Mouse (Mus musculus) heart, embryonic 11.5 days (tissue): Measurements from ENCODE around the gene Tcf7l1. TPM values are rescaled to one million over a fixed set of nuclear protein-coding genes. Genes with fewer than 3 reads are reported as not detected.
A peak's percentile ranks its signal among the peaks of the same experiment; 100 is the strongest.

Source experiments
- ATAC-seq: fragments of 200-750 bp; cut with Nextera tagmentation; replicated peaks from 2 replicates; pipeline ENCODE4 v1.8.0; 2017; ENCODE audit warnings: moderate library complexity; ENCODE audit not compliant: insufficient number of reproducible peaks, low FRiP score, low TSS enrichment
- H3K27ac ChIP-seq: fragments of 300-500 bp; sonication (generic); 2 replicates; pipeline ENCODE4 v1.5.1; 2014; ENCODE audit warnings: mild to moderate bottlenecking, low read depth, low read length
- H3K27me3 ChIP-seq: fragments of 300-500 bp; sonication (generic); 2 replicates; pipeline ENCODE4 v1.6.1; 2014; ENCODE audit warnings: mild to moderate bottlenecking, low read length, mixed read lengths; ENCODE audit not compliant: control insufficient read depth, insufficient read depth
- H3K36me3 ChIP-seq: fragments of 300-500 bp; sonication (generic); 2 replicates; pipeline ENCODE4 v1.6.1; 2014; ENCODE audit warnings: mild to moderate bottlenecking, low read length, moderate library complexity, mixed read lengths; ENCODE audit not compliant: control insufficient read depth, insufficient read depth
- H3K4me1 ChIP-seq: fragments of 300-500 bp; sonication (generic); 2 replicates; pipeline ENCODE4 v1.6.1; 2014; ENCODE audit warnings: low read length; ENCODE audit not compliant: control insufficient read depth, insufficient read depth
- H3K4me2 ChIP-seq: fragments of 300-500 bp; sonication (generic); 2 replicates; pipeline ENCODE4 v1.6.1; 2014; ENCODE audit warnings: mild to moderate bottlenecking, moderate library complexity
- H3K4me3 ChIP-seq: fragments of 300-500 bp; sonication (generic); 2 replicates; pipeline ENCODE4 v1.5.1; 2014; ENCODE audit warnings: low read depth, low read length
- H3K9ac ChIP-seq: fragments of 300-500 bp; sonication (generic); 2 replicates; pipeline ENCODE4 v1.6.1; 2014; ENCODE audit warnings: mild to moderate bottlenecking, low read depth, low read length, moderate library complexity
- H3K9me3 ChIP-seq: fragments of 300-500 bp; sonication (generic); replicated peaks from 2 replicates; pipeline ENCODE4 v1.6.1; 2016; ENCODE audit warnings: low read length; ENCODE audit not compliant: control insufficient read depth
- WGBS: fragments of 180-500 bp; shearing (Covaris S2); extraction: QIAGEN DNeasy Blood & Tissue Kit; methylation state at CpG from one replicate; pipeline ENCODE4 v1.1.7; 2014; ENCODE audit not compliant: insufficient replicate concordance; 5-methylcytosine and 5-hydroxymethylcytosine counted together
- polyA plus RNA-seq: library from polyadenylated mRNA; unstranded; fragments of >200 nt; fragmentation: Nextera tagmentation; extraction: Ambion mirVana; gene quantifications from 2 replicates; pipeline ENCODE4 v1.2.1, GENCODE M21; 2014

Gene Tcf7l1
- polyA plus RNA-seq, 1 experiment from 2014 or later = 15.7 TPM

GRCm38 (mm10) chr6:72694047-72694790 is 94.8 kb downstream of the Tcf7l1 start:
- ATAC-seq = no peak
- H3K9ac ChIP-seq = no peak overlapping the region
- H3K27ac ChIP-seq = peak overlapping the region; percentile 50
- no peak overlapping the region for H3K4me3 ChIP-seq
- H3K27me3 ChIP-seq = no peaks in the 10 kb centered on the region
- H3K36me3 ChIP-seq = no peaks in the 10 kb centered on the region
- peak overlapping the region; percentile 22 for H3K4me2 ChIP-seq
- WGBS = 19% methylated on average over 5 of the region's 5 CpGs
- peaks cover 69% of the 10 kb centered on the region for H3K4me1 ChIP-seq
- H3K9me3 ChIP-seq = no peaks in the 10 kb centered on the region

DNA sequence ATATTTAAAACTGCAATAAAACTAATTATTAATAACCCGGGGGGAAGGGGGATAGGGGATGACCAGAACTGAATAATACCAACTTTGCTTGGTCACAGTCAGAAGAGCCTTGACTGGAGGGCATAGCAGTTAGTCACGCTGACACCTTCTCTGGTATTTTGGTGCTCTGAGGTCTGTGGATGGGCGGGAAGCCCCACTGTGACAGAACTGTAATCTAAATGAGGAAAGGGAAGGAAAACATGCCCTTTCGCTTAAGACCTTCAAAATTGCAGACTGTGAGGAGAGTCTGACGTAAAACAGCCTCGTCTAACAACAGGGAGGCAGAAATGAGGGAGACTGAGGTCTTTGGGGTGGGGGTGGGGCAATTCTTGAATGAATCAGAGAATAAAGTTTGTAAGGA is 96.6 kb downstream of the Tcf7l1 start:
- H3K4me3 ChIP-seq = no peak overlapping the region
- H3K4me2 ChIP-seq = no peak overlapping the region
- no peaks in the 10 kb centered on the region for H3K27me3 ChIP-seq
- 56% methylated on average over 6 of the region's 6 CpGs for WGBS
- H3K9me3 ChIP-seq = no peaks in the 10 kb centered on the region
- no peaks in the 10 kb centered on the region for H3K36me3 ChIP-seq
- peaks cover 69% of the 10 kb centered on the region for H3K4me1 ChIP-seq
- no peak for ATAC-seq
- H3K9ac ChIP-seq = no peak overlapping the region
- no peak overlapping the region for H3K27ac ChIP-seq

DNA sequence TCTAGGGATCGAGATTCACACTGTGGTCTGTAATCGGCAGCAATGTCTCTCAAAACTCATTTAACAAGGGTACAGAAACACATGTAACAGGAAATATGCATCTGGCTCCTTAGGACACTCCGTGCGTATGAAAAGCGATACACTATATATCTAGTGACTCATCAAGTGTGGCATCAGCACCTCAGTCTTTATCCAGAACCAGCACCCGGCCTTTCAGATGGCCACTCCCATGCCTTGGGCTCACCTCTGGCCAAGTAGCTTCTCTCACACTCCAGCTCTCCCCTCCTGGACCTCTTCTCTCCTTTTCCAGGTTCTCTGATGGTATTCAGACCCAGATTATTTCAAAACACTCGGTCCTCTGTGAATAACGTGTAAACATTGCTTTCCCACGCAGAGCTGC is 97.5 kb downstream of the Tcf7l1 start:
- H3K4me1 ChIP-seq = peaks cover 60% of the 10 kb centered on the region
- H3K9ac ChIP-seq = no peak overlapping the region
- no peaks in the 10 kb centered on the region for H3K36me3 ChIP-seq
- H3K4me3 ChIP-seq = no peak overlapping the region
- H3K27ac ChIP-seq = no peak overlapping the region
- no peak for ATAC-seq
- no peak overlapping the region for H3K4me2 ChIP-seq
- 80% methylated on average over 9 of the region's 9 CpGs for WGBS
- H3K27me3 ChIP-seq = no peaks in the 10 kb centered on the region
- no peaks in the 10 kb centered on the region for H3K9me3 ChIP-seq

DNA sequence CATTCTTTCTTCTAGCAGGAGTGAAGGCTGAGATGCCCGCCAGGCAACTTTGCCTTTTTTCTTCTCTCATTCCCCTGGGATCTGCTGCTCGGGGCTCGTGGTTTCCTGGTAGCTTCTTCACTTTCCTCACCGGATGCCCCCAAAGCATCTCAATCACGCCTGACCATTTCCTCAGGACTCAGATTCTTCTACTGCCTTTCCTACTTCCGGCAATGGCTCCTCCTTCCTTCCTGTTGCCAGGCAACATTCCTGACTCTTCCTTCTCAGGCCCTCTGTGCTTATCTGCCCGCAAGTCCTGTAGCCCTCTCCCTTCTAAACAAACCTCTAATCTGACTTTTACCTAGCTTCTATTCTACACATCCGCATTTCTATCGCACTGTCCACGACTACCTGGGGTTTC is 98.5 kb downstream of the Tcf7l1 start:
- Histone ChIP-seq H3K4me3 (no peak overlapping the region), H3K27ac (peak overlapping the region; percentile 12; the same call in 1 of the 2 replicates), H3K9ac (no peak overlapping the region), H3K4me1 (peaks cover 52% of the 10 kb centered on the region), H3K9me3 (no peaks in the 10 kb centered on the region), H3K27me3 (no peaks in the 10 kb centered on the region), H3K4me2 (peak overlapping the region; percentile 11), H3K36me3 (no peaks in the 10 kb centered on the region)
- ATAC-seq = no peak
- 38% methylated on average over 10 of the region's 10 CpGs for whole genome bisulfite sequencing

GRCm38 (mm10) chr6:72690001-72690400 is 99.1 kb downstream of the Tcf7l1 start:
- H3K9me3 ChIP-seq = no peaks in the 10 kb centered on the region
- H3K4me1 ChIP-seq = peaks cover 50% of the 10 kb centered on the region
- no peak overlapping the region for H3K4me2 ChIP-seq
- H3K9ac ChIP-seq = no peak overlapping the region
- H3K27me3 ChIP-seq = no peaks in the 10 kb centered on the region
- ATAC-seq = no peak
- no peaks in the 10 kb centered on the region for H3K36me3 ChIP-seq
- 67% methylated on average over 8 of the region's 8 CpGs for WGBS
- H3K27ac ChIP-seq = no peak overlapping the region
- no peak overlapping the region for H3K4me3 ChIP-seq

DNA sequence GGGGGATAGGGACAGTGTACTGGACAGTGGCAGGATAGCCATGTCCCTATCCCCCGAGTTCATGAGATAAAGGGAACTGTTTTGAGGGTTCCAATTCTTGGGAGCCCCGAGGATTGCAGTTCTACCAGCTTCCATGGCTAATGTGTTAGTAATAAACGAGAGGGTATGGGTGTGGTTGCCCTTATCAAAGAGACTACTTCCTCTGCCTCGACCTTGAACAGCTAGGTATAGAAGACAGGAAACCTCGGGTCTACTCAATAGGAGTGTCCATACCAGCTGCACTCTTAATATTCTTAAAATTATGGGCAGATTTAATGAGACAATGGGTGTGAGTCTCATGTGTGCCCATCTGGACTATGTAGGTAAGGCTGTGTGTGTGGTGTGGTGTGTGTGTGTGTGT is 100.0 kb downstream of the Tcf7l1 start:
- Histone ChIP-seq H3K4me2 (no peak overlapping the region), H3K27ac (no peak overlapping the region), H3K4me1 (peaks cover 49% of the 10 kb centered on the region), H3K36me3 (no peaks in the 10 kb centered on the region), H3K9me3 (no peaks in the 10 kb centered on the region), H3K27me3 (no peaks in the 10 kb centered on the region), H3K9ac (no peak overlapping the region), H3K4me3 (no peak overlapping the region)
- WGBS = 57% methylated on average over 5 of the region's 5 CpGs
- ATAC-seq = no peak

DNA sequence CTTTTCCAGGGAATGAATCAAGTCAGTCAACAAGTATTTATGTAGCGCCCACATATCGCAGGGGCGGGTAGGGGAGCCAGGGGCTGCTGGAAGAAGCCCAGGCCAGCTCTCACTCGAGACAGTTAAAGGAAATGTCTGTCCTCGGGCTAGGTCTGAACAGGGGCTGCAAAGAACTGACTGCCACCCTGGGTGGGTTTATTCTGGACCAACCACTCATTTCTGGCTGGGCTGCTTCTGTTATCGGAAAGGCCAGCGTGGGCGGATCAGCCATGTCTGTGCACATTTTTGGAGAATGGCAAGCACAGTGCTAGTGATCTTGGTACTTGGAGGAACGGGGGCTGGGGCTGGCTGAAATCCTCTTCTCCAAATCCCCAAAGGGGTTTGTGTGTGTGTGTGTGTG is 103.9 kb downstream of the Tcf7l1 start:
- Histone ChIP-seq H3K36me3 (no peaks in the 10 kb centered on the region; the same call in 1 of the 2 replicates), H3K4me3 (no peak overlapping the region), H3K4me1 (peaks cover 33% of the 10 kb centered on the region), H3K27me3 (no peaks in the 10 kb centered on the region), H3K27ac (peak overlapping the region; percentile 68), H3K9ac (no peak overlapping the region), H3K9me3 (no peaks in the 10 kb centered on the region), H3K4me2 (peak overlapping the region; percentile 35)
- ATAC-seq = no peak; the same call in 1 of the 2 replicates
- 26% methylated on average over 9 of the region's 9 CpGs for WGBS

DNA sequence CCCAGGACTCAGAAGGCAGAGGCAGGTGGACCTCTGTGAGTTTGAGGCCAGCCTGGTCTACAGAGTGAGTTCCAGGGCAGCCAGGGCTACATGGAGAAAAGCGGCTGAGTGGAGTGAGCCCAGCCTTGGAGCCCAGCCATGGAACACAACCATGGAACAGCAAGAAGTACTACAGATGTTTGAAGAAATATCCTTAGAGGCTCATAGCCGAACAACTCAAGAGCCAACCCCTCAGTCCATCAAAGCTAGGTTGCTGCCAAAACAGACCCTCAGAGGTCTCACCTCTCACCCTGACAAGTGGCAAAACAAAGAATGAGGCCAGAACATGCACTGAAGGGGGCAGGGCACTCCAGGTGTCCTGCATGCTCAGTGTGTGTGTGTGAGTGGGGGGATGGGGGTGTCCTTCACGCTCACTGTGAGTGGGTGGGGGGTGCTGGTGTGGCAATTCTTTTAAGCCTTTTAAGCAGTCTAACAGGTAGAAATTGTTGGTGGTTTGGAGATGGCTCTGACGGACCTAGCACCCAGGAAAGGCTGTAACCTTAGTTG is 104.7 kb downstream of the Tcf7l1 start:
- Histone ChIP-seq H3K4me1 (peaks cover 30% of the 10 kb centered on the region), H3K27me3 (no peaks in the 10 kb centered on the region), H3K27ac (peak overlapping the region; percentile 68), H3K9me3 (no peaks in the 10 kb centered on the region), H3K4me2 (no peak overlapping the region), H3K9ac (no peak overlapping the region), H3K4me3 (no peak overlapping the region), H3K36me3 (no peaks in the 10 kb centered on the region; the same call in 1 of the 2 replicates)
- ATAC-seq = no peak
- 59% methylated on average over 4 of the region's 4 CpGs for WGBS

GRCm38 (mm10) chr6:72682238-72682637 is 106.8 kb downstream of the Tcf7l1 start:
- 71% methylated on average over 4 of the region's 4 CpGs for WGBS
- H3K4me3 ChIP-seq = no peak overlapping the region
- ATAC-seq = no peak

More at GRCm38 (mm10) chr6:72682238-72682637, 106.8 kb downstream of the Tcf7l1 start:
- Histone ChIP-seq H3K9me3 (no peaks in the 10 kb centered on the region), H3K27ac (no peak overlapping the region), H3K9ac (no peak overlapping the region), H3K36me3 (no peaks in the 10 kb centered on the region; the same call in 1 of the 2 replicates), H3K27me3 (no peaks in the 10 kb centered on the region), H3K4me1 (peaks cover 44% of the 10 kb centered on the region), H3K4me2 (no peak overlapping the region)
